Mouse (Mus musculus) macrophage (primary cell): ENCODE data around the gene Bmper. TPM values are rescaled to one million over a fixed set of nuclear protein-coding genes. Genes with fewer than 3 reads are reported as not detected.

ENCODE experiments used
- H3K27ac ChIP-seq: fragments of 350-480 bp; formaldehyde crosslinking; 2 replicates; pipeline ENCODE4 v1.9.0; 2021
- H3K36me3 ChIP-seq: fragments of 350-480 bp; formaldehyde crosslinking; 2 replicates; pipeline ENCODE4 v1.9.0; 2021; ENCODE audit errors: inconsistent target
- H3K4me3 ChIP-seq: fragments of 350-480 bp; formaldehyde crosslinking; 2 replicates; pipeline ENCODE4 v1.9.0; 2021; ENCODE audit errors: inconsistent target
- H3K79me2 ChIP-seq: fragments of 350-480 bp; formaldehyde crosslinking; 2 replicates; pipeline ENCODE4 v1.9.0; 2021; ENCODE audit errors: inconsistent target
- WGBS: methylation state at CpG from one replicate; pipeline ENCODE4 v1.1.7; 2026; ENCODE audit warnings: inconsistent platforms; ENCODE audit not compliant: missing documents; 5-methylcytosine and 5-hydroxymethylcytosine counted together
- polyA plus RNA-seq: library from polyadenylated mRNA; stranded (reverse); fragments of 250-400 nt; gene quantifications from 3 replicates; pipeline ENCODE4 v1.2.4, GENCODE M21; 2018; ENCODE audit warnings: inconsistent platforms

The Bmper gene
- polyA plus RNA-seq, 1 experiment from 2014 or later = not detected

GRCm38 (mm10) chr9:23206181-23206580, 16.7 kb upstream of the Bmper start:
- no peaks in the 10 kb centered on the region for H3K36me3 ChIP-seq
- H3K79me2 ChIP-seq = no peaks in the 10 kb centered on the region
- H3K4me3 ChIP-seq = no peak overlapping the region
- WGBS = 94% methylated on average over 5 of the region's 5 CpGs
- no peak overlapping the region for H3K27ac ChIP-seq

- WGBS = 10% methylated on average over 11 of the region's 11 CpGs
- H3K4me3 ChIP-seq = no peak overlapping the region
- H3K36me3 ChIP-seq = no peaks in the 10 kb centered on the region
- no peak overlapping the region for H3K27ac ChIP-seq
- no peaks in the 10 kb centered on the region for H3K79me2 ChIP-seq
Observed at GRCm38 (mm10) chr9:23212303-23212702, 10.6 kb upstream of the Bmper start.

GRCm38 (mm10) chr9:23219754-23220153, 3.1 kb upstream of the Bmper start:
- Histone ChIP-seq H3K36me3 (no peaks in the 10 kb centered on the region), H3K79me2 (no peaks in the 10 kb centered on the region), H3K27ac (no peak overlapping the region), H3K4me3 (no peak overlapping the region)
- WGBS = 45% methylated on average over 3 of the region's 3 CpGs

GRCm38 (mm10) chr9:23221976-23222375, 900 bp upstream of the Bmper start:
- Histone ChIP-seq H3K27ac (no peak overlapping the region), H3K4me3 (no peak overlapping the region), H3K79me2 (no peaks in the 10 kb centered on the region), H3K36me3 (no peaks in the 10 kb centered on the region)
- 53% methylated on average over 5 of the region's 5 CpGs for WGBS

GRCm38 (mm10) chr9:23222492-23222840, 410 bp upstream of the Bmper start:
- no peak overlapping the region for H3K4me3 ChIP-seq
- H3K36me3 ChIP-seq = no peaks in the 10 kb centered on the region
- 2% methylated on average over 26 of the region's 26 CpGs for WGBS
- no peaks in the 10 kb centered on the region for H3K79me2 ChIP-seq
- no peak overlapping the region for H3K27ac ChIP-seq

GRCm38 (mm10) chr9:23223549-23224077, 737 bp downstream of the Bmper start:
- no peak overlapping the region for H3K4me3 ChIP-seq
- no peak overlapping the region for H3K27ac ChIP-seq
- no peaks in the 10 kb centered on the region for H3K79me2 ChIP-seq
- WGBS = 10% methylated on average over 28 of the region's 29 CpGs
- no peaks in the 10 kb centered on the region for H3K36me3 ChIP-seq

GRCm38 (mm10) chr9:23233464-23234121, 10.7 kb downstream of the Bmper start:
- H3K36me3 ChIP-seq = no peaks in the 10 kb centered on the region
- 87% methylated on average over 8 of the region's 8 CpGs for WGBS

GRCm38 (mm10) chr9:23235368-23236002, 12.6 kb downstream of the Bmper start:
- WGBS = 29% methylated on average over 6 of the region's 6 CpGs
- Histone ChIP-seq H3K4me3 (no peak overlapping the region), H3K79me2 (no peaks in the 10 kb centered on the region), H3K36me3 (no peaks in the 10 kb centered on the region), H3K27ac (no peak overlapping the region)

More at GRCm38 (mm10) chr9:23233464-23234121, 10.7 kb downstream of the Bmper start:
- Histone ChIP-seq H3K79me2 (no peaks in the 10 kb centered on the region), H3K27ac (no peak overlapping the region), H3K4me3 (no peak overlapping the region)

GRCm38 (mm10) chr9:23236635-23237279, 13.9 kb downstream of the Bmper start:
- Histone ChIP-seq H3K4me3 (no peak overlapping the region), H3K36me3 (no peaks in the 10 kb centered on the region), H3K27ac (no peak overlapping the region), H3K79me2 (no peaks in the 10 kb centered on the region)
- WGBS = 82% methylated on average over 6 of the region's 6 CpGs

GRCm38 (mm10) chr9:23239011-23239410, 16.1 kb downstream of the Bmper start:
- Histone ChIP-seq H3K4me3 (no peak overlapping the region), H3K27ac (no peak overlapping the region)
- WGBS = 72% methylated on average over 2 of the region's 2 CpGs

GRCm38 (mm10) chr9:23242911-23243310, 20.0 kb downstream of the Bmper start:
- no peaks in the 10 kb centered on the region for H3K79me2 ChIP-seq
- H3K4me3 ChIP-seq = no peak overlapping the region
- H3K36me3 ChIP-seq = no peaks in the 10 kb centered on the region
- no peak overlapping the region for H3K27ac ChIP-seq
- WGBS = 91% methylated on average over 3 of the region's 3 CpGs

More at GRCm38 (mm10) chr9:23239011-23239410, 16.1 kb downstream of the Bmper start:
- Histone ChIP-seq H3K79me2 (no peaks in the 10 kb centered on the region), H3K36me3 (no peaks in the 10 kb centered on the region)

- Histone ChIP-seq H3K79me2 (no peaks in the 10 kb centered on the region), H3K36me3 (no peaks in the 10 kb centered on the region), H3K27ac (no peak overlapping the region), H3K4me3 (no peak overlapping the region)
- WGBS = 82% methylated on average over 5 of the region's 6 CpGs
Observed at GRCm38 (mm10) chr9:23243869-23244268, 21.0 kb downstream of the Bmper start.

- 93% methylated on average over 9 of the region's 9 CpGs for WGBS
- no peak overlapping the region for H3K4me3 ChIP-seq
- no peak overlapping the region for H3K27ac ChIP-seq
- no peaks in the 10 kb centered on the region for H3K79me2 ChIP-seq
- H3K36me3 ChIP-seq = no peaks in the 10 kb centered on the region
Observed at GRCm38 (mm10) chr9:23246389-23246788, 23.5 kb downstream of the Bmper start.

- H3K4me3 ChIP-seq = no peak overlapping the region
- 19% methylated on average over 5 of the region's 5 CpGs for WGBS
- H3K27ac ChIP-seq = no peak overlapping the region
- no peaks in the 10 kb centered on the region for H3K79me2 ChIP-seq
- H3K36me3 ChIP-seq = no peaks in the 10 kb centered on the region
Observed at GRCm38 (mm10) chr9:23250026-23250425, 27.1 kb downstream of the Bmper start.

- no peak overlapping the region for H3K4me3 ChIP-seq
- 85% methylated on average over 6 of the region's 6 CpGs for WGBS
- no peaks in the 10 kb centered on the region for H3K79me2 ChIP-seq
- H3K36me3 ChIP-seq = no peaks in the 10 kb centered on the region
- H3K27ac ChIP-seq = no peak overlapping the region
Observed at GRCm38 (mm10) chr9:23251001-23251400, 28.1 kb downstream of the Bmper start.
